Mouse (Mus musculus) ovary, postnatal 36 days (tissue): ENCODE data around the gene Nsun7.

ENCODE experiments used
- DNase-seq: peaks from one replicate; pipeline ENCODE4 v3.0.0; 2022; ENCODE audit warnings: low spot score, mixed read lengths

Nsun7 gene

DNA sequence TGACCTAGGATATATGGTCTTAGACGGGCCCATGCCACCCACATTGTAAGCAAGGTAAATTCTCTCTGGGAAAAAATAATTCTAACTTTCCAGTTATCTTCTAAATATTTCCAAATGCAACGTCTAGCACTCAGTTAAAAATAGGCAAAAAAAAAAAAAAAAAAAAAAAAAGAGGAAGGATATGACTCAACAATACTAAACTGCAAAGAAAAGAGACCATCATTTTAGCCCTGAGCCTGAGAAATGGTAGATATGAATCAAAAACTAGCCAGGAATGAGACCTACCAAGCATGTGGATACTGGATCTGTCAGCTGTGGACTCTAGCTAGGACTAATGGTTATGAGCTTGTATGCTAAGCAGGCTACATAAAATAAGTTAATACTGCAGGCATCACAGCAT is 20.0 kb downstream of the Nsun7 start:
- no peak for DNase-seq

DNA sequence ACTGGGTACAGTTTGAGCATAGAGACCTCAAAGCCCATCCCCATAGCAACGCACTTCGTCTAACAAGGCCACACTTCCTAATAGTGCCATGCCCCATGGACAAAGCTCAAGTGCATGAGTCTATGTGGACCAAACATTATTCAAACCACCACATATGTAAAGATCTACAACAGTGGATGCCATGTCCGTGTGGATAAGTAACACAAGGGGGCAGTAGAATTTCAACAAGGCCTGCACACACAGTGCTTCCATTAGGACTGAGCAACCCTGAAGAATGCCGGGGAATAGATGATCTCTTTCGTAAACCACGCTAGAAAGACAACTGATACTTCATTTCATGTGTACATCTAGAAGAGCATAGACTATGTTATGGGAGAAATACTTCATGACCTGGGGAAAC is 21.0 kb downstream of the Nsun7 start:
- no peak for DNase-seq

DNA sequence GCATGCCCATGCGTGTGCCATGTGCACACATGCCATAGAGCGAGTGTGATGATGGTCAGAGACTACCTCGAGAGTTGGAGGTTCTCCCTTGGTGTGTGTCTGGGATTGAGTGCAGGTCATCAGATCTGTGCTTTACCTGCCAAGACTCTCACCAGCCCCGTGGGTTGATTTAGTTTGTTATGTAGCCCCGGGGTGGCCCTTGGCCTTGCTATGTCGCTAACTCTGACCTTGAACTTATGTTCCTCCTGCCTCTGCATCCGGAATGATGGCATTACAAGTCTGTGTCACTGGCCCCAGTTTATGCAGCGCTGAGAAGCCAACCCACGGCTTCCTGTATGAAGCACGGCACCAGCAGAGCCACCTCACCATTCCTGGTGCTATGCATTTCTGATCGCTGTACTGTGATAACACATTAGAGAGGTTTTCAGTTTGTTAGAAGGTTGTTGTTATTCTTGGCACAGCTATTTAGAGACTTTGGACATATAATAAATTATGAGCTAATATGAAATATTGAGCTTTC is 34.5 kb downstream of the Nsun7 start:
- no peak for DNase-seq

DNA sequence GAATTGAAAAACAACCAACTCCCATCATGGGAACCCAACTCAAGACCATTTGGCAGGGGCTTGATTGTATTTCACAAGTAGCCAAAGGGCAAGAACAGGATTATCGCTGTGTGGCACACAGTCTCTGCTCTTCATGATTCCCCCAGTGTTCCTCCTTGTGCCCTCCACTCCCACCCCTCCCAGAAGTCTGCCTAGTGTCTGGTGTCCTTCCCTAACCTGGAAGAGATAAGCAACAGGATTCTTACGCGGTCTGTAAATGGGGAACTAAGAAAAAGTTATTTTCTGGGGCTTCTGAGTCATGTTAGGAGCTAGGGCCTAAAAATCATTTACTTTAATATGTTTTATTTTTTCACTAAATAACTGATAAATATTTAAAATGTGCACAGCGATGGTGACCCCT is 35.3 kb downstream of the Nsun7 start:
- no peak for DNase-seq

DNA sequence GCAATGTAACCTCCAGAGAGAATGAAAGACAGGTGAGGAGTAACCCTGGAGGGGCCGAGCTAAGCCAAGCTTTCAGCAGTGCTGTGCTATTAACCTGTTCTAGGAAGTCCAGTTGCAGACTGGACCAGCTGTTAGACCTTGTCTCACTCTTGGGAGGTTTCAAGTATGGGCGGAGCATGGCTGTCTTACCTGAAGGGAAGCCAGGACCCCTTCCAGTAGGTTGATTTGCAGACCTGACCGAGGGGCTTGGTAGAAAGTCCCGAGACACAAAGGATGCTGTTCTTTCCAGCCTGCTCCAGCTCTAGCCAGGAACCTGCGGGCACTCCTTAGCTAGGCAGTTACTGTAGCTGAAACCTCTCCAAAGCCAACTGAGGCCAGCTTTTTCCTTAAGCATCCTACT is 36.4 kb downstream of the Nsun7 start:
- DNase-seq = no peak

DNA sequence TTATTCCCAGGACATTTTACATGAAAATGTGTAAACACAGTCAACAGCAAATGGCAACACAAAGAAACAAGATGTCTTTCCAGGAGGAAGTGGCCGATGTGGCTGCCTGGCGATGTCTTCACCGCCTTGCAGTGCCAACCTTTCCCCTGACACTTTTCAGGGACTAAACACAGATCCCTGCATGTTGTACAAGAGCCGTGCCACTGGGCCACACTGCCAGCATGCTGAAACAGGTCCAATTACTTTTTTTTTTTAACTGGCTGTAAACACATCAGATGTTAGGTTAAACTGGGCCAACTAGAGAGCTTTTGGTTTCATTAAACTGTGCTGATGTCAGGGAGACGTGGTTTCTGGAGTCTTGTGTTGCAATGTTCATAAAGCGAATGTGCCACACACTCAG is 39.2 kb downstream of the Nsun7 start:
- no peak for DNase-seq

DNA sequence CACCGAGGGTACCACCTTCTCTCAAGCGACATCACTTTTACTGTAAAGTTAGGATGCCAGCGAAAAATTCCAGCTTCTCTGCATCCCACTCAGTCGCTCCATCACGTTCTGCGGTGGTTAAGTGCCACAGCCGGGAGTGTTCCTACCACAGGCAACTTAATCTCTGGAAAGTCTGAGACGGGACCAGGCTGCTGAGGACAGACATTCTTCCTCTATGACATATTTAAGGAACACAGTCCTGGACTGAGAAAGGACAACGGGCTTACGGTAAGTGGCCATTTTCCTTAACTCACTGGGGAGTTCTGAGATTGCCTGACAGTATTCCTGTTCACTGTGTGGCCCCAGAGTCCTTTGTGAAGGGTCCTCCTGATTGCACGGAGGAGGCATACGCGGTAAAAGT is 40.9 kb downstream of the Nsun7 start:
- DNase-seq = no peak

DNA sequence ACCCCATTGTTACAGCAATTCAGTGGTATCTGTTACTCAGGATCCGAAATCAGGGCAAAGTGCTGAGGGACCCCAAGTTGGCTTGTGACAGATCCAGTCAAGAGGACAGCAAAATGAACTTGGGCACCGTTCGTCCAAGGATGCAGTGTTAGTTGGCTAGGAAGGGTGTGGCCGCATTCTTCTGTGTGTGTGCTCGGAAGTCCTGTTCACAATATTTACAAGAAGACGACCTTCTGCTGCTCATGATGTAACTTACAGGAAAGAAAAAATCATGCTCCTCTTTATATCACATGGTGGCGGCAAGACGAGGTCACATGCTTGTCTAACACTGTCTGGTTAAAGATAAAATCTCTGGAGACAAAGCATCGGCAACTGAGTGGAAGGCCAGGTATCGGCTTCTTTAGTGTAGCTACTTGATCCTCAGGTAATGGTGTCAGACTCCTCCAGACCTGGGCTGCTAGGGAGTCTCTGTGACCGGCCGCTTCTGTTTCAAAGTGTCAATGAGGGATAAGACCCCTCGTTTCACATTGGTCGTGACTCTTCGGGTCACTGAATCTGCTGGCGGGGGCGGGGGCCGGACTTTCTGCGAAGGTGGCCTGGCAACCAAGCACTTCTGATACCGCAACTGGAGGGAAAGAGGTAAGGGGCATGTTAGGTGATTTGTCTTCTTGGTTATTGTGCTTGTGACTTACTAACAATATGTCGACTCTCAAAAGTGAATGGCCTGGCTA is 42.6 kb downstream of the Nsun7 start:
- DNase-seq = no peak

DNA sequence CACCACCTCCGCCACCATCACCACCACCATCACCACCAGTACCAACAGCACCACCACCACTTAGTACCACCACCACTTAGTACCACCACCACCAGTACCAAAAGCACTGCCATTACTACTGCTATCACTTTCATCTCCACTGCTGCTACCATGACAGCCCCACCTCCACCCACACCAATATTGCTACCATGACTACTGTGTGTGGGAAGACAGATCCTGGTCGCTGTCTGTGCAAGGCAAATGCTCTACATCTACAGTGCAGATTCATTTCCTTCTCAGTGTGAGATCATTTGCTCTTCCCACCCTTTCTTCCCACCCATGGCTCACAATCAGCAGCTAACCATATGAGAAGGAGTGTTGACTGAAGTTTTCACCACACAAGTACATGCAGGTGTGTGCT is 43.2 kb downstream of the Nsun7 start:
- no peak for DNase-seq

DNA sequence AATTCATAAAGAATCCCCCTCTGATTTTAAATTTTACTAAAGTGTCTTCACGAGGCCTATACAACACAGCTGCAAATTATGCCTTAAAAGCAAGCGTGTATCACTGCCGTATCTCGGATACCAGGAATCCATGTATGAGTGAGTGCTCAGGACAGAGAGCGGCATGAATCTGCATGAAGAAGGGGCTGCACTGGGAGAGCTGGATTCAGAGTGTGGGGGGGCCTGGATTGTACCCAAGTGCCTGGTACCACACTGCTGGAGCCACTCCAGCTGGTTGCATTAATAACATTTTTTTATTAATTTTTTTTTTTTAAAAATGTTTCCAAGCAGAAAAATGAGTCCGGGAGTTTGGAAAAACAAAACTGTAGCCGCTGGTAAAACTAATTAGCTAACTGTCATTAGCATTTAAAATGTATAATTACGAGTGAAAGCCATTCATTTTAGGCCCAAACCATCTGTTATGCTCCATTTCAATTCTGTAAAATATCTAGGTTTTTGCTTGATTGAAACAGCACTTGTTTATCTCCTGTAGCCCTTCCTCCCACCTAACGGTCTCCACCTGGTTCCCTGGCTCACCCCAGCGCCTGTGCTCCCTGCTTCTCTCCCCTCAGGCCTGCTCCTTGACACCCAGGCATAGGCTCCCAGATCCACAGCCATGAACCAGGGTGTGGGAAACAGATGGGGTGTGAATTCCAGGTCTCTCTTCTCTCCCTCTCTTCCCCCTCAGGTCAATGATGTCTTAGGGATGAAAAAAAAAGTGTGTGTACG is 44.8 kb downstream of the Nsun7 start:
- no peak for DNase-seq

DNA sequence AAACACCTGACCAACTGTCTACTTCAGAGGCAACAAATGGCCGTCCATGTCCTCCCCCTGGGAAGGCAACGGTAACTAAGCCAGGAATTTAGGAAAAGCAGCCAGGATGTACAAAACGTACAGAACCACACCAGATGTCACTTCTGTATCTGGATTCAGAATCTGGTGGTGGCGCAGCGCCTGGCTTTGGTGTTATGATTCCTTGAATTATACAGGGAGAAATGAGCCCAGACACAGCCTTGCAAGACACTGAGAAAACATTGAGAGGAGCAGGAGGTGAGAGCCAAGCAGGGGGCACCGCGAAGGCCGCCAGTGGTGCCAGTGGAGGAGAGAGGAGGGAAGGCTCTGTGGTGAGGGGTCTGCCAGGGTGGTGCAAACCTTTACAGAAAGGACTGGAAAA is 45.8 kb downstream of the Nsun7 start:
- no peak for DNase-seq

DNA sequence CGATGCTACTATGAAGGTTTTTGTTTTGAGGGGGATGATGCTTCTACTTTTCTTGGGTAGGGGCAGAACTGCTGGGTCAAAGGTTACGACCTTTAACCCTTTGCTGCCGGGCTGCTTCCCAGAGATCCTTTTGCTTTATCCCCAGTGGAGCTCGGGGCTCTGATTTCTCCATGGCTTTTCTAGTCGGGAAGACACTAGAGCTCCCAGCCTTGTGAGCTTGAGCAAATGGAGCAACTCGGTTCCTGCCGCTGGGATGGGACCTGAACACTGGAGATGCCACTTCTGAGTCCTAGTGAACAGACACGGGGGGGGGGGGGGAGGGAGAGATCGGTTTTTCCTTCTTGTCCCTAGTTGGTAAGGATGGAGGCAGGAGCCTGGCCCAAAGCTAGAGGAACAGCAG is 50.6 kb downstream of the Nsun7 start:
- DNase-seq = no peak

DNA sequence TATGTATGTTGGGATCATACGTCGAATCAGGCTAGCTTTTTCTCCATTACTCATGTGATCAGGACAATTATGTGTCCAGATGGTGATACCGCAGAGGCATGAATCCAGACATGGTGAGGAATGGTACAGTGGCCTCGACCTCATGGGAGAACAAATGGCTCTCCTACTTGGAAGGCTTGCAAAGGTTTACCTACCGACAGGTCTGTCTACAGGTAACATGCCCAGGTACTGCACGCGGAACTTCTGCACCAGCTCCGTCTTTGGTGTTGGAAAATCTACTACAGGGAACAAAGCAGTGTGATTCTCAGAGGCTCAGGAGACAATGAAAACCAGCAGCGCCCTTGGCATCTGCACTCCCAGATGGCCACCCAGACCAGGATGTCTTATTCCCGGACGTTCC is 51.1 kb downstream of the Nsun7 start:
- no peak for DNase-seq

DNA sequence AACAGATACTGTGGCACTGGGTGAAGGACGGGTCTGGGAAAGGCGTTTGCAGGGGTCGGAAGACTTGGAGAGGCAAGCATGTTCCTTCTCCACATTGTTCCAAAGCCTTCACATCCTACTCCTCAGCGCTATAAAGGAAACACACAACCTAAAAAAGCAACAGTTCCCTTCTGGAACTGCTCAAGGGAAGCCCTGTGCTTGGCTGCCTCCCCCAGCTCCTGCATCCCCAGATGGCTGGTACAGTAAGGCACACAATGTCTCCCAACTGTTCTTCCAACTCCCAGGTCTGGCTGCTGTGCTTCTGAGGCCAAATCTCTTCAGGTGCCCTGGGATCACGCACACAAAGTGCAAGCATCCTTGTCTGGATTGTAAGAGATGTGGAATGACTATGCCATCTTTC is 56.1 kb downstream of the Nsun7 start:
- DNase-seq = no peak

DNA sequence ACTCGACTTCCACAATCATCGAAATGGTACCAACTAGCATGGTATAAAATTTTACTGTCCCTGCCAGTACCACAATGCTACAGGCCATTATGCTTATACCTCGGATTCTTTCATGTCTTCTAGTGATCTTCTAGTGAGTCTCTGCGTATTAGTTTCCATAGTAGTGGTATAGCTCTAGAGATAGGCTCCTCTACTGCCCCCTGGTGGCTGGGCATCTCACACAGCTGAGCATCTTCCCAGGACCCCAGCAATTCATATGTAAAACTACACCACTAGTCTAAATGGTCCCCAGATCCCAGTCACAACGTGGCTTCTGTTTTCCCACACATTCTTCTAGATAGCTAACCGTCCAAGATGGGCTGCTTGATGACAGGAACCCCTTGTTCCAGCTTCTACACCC is 59.6 kb downstream of the Nsun7 start:
- DNase-seq = peak; percentile 53

DNA sequence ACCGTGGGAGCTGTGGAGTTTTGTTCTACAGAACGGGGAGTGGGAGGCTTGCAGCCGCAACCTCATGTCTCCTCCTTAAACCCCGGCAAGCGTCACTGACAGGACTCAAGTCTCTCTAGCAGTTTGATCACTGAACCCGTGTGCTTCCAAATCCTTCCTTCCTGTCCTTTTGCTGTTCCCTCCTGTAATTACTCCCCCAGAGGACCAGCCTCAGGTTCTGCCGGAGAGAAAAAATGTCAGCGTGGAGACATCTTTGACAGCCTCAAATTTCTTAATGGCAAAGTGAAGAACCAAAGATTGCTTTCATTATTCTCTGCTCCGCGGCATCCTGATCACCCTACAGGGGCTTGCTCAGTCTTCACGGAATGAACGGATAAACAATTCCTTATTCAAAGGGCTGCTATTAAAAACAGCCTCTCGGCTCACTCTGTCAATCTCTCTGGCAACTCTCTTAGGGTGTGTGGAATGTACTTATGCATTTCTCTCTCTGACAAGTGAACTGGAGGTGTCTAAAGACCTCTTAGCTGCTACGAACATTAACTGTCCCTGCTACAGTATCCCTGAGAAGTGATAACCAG is 60.2 kb downstream of the Nsun7 start:
- no peak for DNase-seq

DNA sequence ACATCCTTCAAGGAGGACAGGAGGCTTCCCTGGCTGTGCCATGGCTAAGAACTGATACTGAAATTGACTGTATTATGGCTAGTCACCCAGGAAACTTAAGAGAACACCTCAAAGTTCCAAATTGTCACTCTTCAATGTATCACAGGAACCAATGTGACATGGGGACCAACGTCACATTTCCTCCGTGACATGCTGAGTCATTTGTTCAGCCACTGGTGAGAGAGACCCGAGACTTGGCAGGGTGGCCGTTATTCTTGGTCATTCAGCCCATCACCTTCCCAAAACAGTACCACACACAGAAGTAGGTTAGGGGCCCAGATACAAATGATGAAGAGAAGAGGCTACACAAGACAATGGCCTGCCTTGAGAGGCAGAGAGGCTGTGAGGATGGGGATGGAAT is 63.4 kb downstream of the Nsun7 start:
- no peak for DNase-seq

DNA sequence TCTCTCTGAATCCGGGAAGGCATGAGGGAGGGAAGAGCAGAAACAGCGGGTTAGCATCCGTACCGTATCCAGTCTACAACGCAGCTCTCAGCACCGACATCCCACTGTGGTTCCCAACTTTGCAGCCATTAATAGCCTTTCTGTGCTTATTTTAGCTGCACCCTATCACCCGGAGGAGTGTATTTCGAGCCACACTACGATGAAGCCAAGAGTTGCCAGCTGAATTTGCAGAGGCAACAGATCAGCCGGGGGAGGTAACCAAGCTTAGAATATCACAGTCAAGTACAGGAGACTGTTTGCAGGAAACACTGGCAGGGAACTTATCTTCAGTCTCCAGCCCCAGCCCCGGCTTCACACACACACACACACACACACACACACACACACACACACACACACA is 63.9 kb downstream of the Nsun7 start:
- DNase-seq = no peak

DNA sequence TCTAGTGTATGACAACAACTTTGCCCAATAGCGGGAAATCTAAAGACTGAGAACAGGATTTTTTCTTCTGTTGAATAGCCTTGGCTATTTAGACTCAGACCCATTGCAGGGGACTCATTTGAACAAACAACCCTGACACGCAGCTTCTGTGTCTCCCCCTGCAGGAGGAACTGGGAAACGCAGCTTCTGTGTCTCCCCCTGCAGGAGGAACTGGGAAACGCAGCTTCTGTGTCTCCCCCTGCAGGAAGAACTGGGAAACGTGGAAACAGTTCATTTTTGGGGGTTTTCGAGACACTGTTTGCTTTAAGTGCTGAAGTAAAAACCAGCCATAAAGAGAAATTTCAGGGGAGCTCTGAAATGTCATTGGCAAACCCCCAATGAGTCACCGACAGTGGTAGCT is 66.7 kb downstream of the Nsun7 start:
- DNase-seq = no peak

DNA sequence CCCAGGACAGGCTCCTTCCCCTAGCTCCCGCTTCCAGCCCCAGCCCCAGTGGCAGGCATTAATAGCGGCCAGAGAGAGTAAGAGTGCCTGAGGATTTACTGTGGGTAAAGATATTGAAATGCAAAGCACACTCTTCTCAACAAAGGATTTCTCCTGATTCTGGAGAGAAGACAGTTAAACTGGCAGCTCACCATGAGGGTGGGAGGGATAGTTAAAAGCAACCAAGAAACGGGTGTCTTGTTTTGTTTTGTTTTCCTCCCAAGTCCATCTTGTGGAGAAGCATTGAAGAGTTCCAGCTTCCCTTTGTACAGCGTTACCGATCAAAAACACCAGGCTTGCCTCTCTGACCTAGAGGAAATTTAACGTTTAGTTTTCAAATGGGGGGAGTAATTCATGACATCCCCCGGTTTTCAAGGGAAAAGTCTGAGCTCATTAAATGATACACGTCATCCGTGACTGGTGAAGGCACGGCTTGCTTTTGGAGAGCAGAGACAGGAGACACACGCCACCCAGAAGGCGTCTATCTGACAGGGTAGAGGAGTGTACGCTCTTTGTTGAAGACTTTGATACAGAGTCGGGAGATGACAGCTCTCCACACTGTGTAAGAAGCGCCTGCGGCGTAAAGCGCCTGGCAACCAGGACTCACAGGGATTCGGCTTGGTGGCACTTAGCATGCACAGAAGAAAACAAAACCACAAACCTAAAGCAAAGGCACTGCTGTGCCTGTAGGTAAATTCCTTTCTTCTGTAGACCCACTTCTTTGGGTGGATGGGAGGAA is 68.4 kb downstream of the Nsun7 start:
- DNase-seq = no peak

DNA sequence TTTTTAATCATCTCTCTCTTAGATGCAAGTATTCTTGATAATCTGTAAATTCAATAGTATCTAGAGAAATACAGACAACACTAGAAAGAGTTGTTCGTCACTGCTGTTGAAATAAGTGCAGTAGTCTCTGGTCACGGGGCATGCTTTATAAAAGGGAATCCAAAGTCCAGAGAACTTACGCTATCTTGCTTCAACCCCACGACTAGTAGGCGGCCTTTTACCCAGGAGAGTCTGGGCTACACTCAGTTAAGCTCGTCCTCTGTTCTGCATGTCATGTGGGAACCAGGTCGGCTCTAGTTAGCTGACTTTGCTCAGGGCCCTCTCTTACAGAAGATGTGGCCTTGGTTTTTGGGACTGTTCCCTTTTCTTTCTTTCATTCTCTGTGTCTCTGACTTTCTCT is 69.1 kb downstream of the Nsun7 start:
- DNase-seq = no peak

DNA sequence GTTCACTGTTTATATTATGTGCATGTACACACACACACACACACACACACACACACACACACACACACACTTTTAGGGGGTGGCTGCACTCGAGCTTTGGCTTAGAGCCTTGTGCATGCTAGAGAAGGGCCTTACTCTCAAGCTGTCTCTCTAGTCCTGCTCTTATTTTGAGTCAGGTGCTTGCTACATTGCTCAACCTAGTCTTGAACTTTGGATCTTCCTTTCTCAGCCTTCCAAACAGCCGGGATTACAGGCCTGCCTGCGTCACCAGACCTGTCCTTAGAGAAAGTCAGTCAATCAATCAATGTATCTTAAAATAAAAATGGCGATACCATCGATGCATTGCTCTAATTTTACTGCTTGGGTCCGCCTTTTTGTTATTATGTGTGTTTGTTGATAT is 71.1 kb downstream of the Nsun7 start:
- no peak for DNase-seq
